8 mouse cellular contexts compared by ENCODE assay signal in genomic region chr8:11556691-11557423, GRCm38 (mm10). TPM values are rescaled to one million over a fixed set of nuclear protein-coding genes. Genes with fewer than 3 reads are reported as not detected.
A peak's percentile ranks its signal among the peaks of the same experiment; 100 is the strongest.
DNase-seq lines count a peak whose midpoint lies in the region; ATAC-seq and TF ChIP-seq lines count a peak whose summit lies in the region.

No protein-coding gene starts in this region.

- H3K27ac ChIP-seq in heart, embryonic 11.5 days (ENCODE audit: low read depth, low read length) = peak overlapping the region; percentile 99
- peak overlapping the region; percentile 99 for H3K27ac ChIP-seq in liver, embryonic 13.5 days
- H3K27ac ChIP-seq in neural tube, embryonic 13.5 days (replicated peaks) = peak overlapping the region; percentile 100
- peak overlapping the region; percentile 88 for H3K27ac ChIP-seq in testis, adult 2 months (ENCODE audit: control insufficient read depth, insufficient read depth, low read depth, low read length)

- no peak for ATAC-seq in cerebellum, adult (ENCODE audit: insufficient number of reproducible peaks, low FRiP score, low TSS enrichment)
- no peak for ATAC-seq in heart, embryonic 11.5 days (replicated peaks; ENCODE audit: insufficient number of reproducible peaks, low FRiP score, low TSS enrichment)
- ATAC-seq in liver, embryonic 13.5 days (ENCODE audit: low read depth) = no peak
- ATAC-seq in neural tube, embryonic 13.5 days (ENCODE audit: low read depth) = no peak

- peak overlapping the region; percentile 87 for H3K4me3 ChIP-seq in heart, embryonic 11.5 days (ENCODE audit: low read depth, low read length)
- peak overlapping the region; percentile 92 for H3K4me3 ChIP-seq in liver, embryonic 13.5 days (replicated peaks)
- H3K4me3 ChIP-seq in neural tube, embryonic 13.5 days = peak overlapping the region; percentile 98
- peak overlapping the region; percentile 76 for H3K4me3 ChIP-seq in testis, adult 2 months (ENCODE audit: control insufficient read depth, low read depth, low read length)

- H3K27me3 ChIP-seq in heart, embryonic 11.5 days (ENCODE audit: control insufficient read depth, insufficient read depth, low read length) = no peaks in the 10 kb centered on the region
- no peaks in the 10 kb centered on the region for H3K27me3 ChIP-seq in liver, embryonic 13.5 days
- no peaks in the 10 kb centered on the region for H3K27me3 ChIP-seq in neural tube, embryonic 13.5 days
- H3K27me3 ChIP-seq in testis, adult 2 months (ENCODE audit: control insufficient read depth, insufficient read depth, low read length) = no peaks in the 10 kb centered on the region

- under 1% methylated on average over 84 of the region's 85 CpGs for WGBS in heart, embryonic 11.5 days (ENCODE audit: insufficient replicate concordance)
- WGBS in liver, embryonic 13.5 days (ENCODE audit: insufficient replicate concordance) = under 1% methylated on average over 85 of the region's 85 CpGs
- WGBS in neural tube, embryonic 13.5 days = under 1% methylated on average over 74 of the region's 85 CpGs

- peak overlapping the region; percentile 91 for H3K4me2 ChIP-seq in heart, embryonic 11.5 days
- H3K4me2 ChIP-seq in liver, embryonic 13.5 days = peak overlapping the region; percentile 98
- H3K4me2 ChIP-seq in neural tube, embryonic 13.5 days = peak overlapping the region; percentile 70

- no peak for TF ChIP-seq CTCF in testis, adult 2 months (IDR thresholded peaks at IDR 0.05; ENCODE audit: control insufficient read depth, insufficient read depth, insufficient replicate concordance, low read depth, low read length)

- peak; percentile 18; the same call in 1 of the 2 replicates for TF ChIP-seq POLR2A in testis, adult 2 months (IDR thresholded peaks at IDR 0.05; ENCODE audit: control insufficient read depth, low read depth, low read length)

- 0 out of 2 replicates have a peak, but pooled peaks cover 7% of the 10 kb centered on the region for H3K36me3 ChIP-seq in heart, embryonic 11.5 days (ENCODE audit: control insufficient read depth, insufficient read depth, low read length)
- H3K36me3 ChIP-seq in liver, embryonic 13.5 days = peaks cover 16% of the 10 kb centered on the region
- H3K36me3 ChIP-seq in neural tube, embryonic 13.5 days = peaks cover 8% of the 10 kb centered on the region
- no peaks in the 10 kb centered on the region; the same call in 1 of the 2 replicates for H3K36me3 ChIP-seq in testis, adult 2 months (ENCODE audit: control insufficient read depth, insufficient read depth, low read length)

- peak; percentile 60 for DNase-seq in cerebellum, adult 11 months
- peak; percentile 50 for DNase-seq in embryo, embryonic 10.5 days (ENCODE audit: low spot score)
- DNase-seq in kidney, postnatal 10 days = peak; percentile 77
- no peak for DNase-seq in liver, embryonic 13.5 days

- peaks cover 18% of the 10 kb centered on the region for H3K4me1 ChIP-seq in heart, embryonic 11.5 days (ENCODE audit: control insufficient read depth, insufficient read depth, low read length)
- H3K4me1 ChIP-seq in liver, embryonic 13.5 days (replicated peaks) = peaks cover 39% of the 10 kb centered on the region
- peaks cover 34% of the 10 kb centered on the region for H3K4me1 ChIP-seq in neural tube, embryonic 13.5 days (replicated peaks)
- peaks cover 12% of the 10 kb centered on the region for H3K4me1 ChIP-seq in testis, adult 2 months (ENCODE audit: control insufficient read depth, insufficient read depth, low read length)

- H3K9me3 ChIP-seq in heart, embryonic 11.5 days (replicated peaks; ENCODE audit: control insufficient read depth, low read length) = no peaks in the 10 kb centered on the region
- H3K9me3 ChIP-seq in liver, embryonic 13.5 days (replicated peaks) = no peaks in the 10 kb centered on the region
- H3K9me3 ChIP-seq in neural tube, embryonic 13.5 days = no peaks in the 10 kb centered on the region

- peak overlapping the region; percentile 95 for H3K9ac ChIP-seq in heart, embryonic 11.5 days (ENCODE audit: low read depth, low read length)
- peak overlapping the region; percentile 96 for H3K9ac ChIP-seq in liver, embryonic 13.5 days
- H3K9ac ChIP-seq in neural tube, embryonic 13.5 days = peak overlapping the region; percentile 98

RNA-seq across cellular contexts. Expression of gene Ing1, which starts 1.5 kb away (rescaled TPM):
- polyA plus RNA-seq in heart, embryonic 11.5 days (2014; fragmentation: Nextera tagmentation; extraction: Ambion mirVana) = 29.3 and 29.8 TPM in 2 replicates
- 16.3 and 16.5 TPM in 2 replicates for polyA plus RNA-seq in liver, embryonic 13.5 days (2015; fragmentation: Nextera tagmentation; extraction: Ambion mirVana)
- polyA plus RNA-seq in neural tube, embryonic 13.5 days (2015; fragmentation: Nextera tagmentation; extraction: Ambion mirVana) = 54.4 and 56.9 TPM in 2 replicates
- polyA plus RNA-seq in testis, adult 2 months (2012; rRNA removed) = 41.4 and 54.8 TPM in 2 replicates

RNA-seq across cellular contexts. Expression of gene Cars2, which starts 6.3 kb away (rescaled TPM):
- polyA plus RNA-seq in heart, embryonic 11.5 days (2014; fragmentation: Nextera tagmentation; extraction: Ambion mirVana) = 22.9 and 25.7 TPM in 2 replicates
- 17.9 and 19.4 TPM in 2 replicates for polyA plus RNA-seq in liver, embryonic 13.5 days (2015; fragmentation: Nextera tagmentation; extraction: Ambion mirVana)
- 25.1 and 25.4 TPM in 2 replicates for polyA plus RNA-seq in neural tube, embryonic 13.5 days (2015; fragmentation: Nextera tagmentation; extraction: Ambion mirVana)
- 19.5 and 21.5 TPM in 2 replicates for polyA plus RNA-seq in testis, adult 2 months (2012; rRNA removed)

RNA-seq across cellular contexts. Expression of gene Naxd, which starts 59.6 kb away (rescaled TPM):
- 72.0 and 75.8 TPM in 2 replicates for polyA plus RNA-seq in heart, embryonic 11.5 days (2014; fragmentation: Nextera tagmentation; extraction: Ambion mirVana)
- 39.6 and 40.4 TPM in 2 replicates for polyA plus RNA-seq in liver, embryonic 13.5 days (2015; fragmentation: Nextera tagmentation; extraction: Ambion mirVana)
- polyA plus RNA-seq in neural tube, embryonic 13.5 days (2015; fragmentation: Nextera tagmentation; extraction: Ambion mirVana) = 148 and 150 TPM in 2 replicates
- 62.2 and 65.5 TPM in 2 replicates for polyA plus RNA-seq in testis, adult 2 months (2012; rRNA removed)
